Mouse (Mus musculus) testis, adult 2 months (tissue): ENCODE results near the gene Nlk.

ENCODE experiments used
- CTCF ChIP-seq: fragments of 200-500 bp; IDR thresholded peaks from 2 replicates; pipeline ENCODE4 v1.5.1; 2012; ENCODE audit warnings: low read depth, mild to moderate bottlenecking, inconsistent platforms, low read length, moderate library complexity; ENCODE audit not compliant: control insufficient read depth, insufficient read depth, insufficient replicate concordance
- POLR2A ChIP-seq: fragments of 200-500 bp; IDR thresholded peaks from 2 replicates; pipeline ENCODE4 v1.6.1; 2012; ENCODE audit warnings: low read depth, mild to moderate bottlenecking, inconsistent platforms, low read length, moderate library complexity; ENCODE audit not compliant: control insufficient read depth

- no peak for TF ChIP-seq POLR2A
- TF ChIP-seq CTCF = no peak
Measured at GRCm38 (mm10) chr11:78544449-78545111, 152.6 kb downstream of the Nlk start.
